Mouse (Mus musculus) cerebral cortex, adult 2 months (tissue): ENCODE measurements around the gene H2al1g.

Source experiments
- WGBS: fragments of 180-500 bp; shearing (Covaris S2); methylation state at CpG from one replicate; pipeline ENCODE4 v1.1.7; 2018; 5-methylcytosine and 5-hydroxymethylcytosine counted together

Gene H2al1g

DNA sequence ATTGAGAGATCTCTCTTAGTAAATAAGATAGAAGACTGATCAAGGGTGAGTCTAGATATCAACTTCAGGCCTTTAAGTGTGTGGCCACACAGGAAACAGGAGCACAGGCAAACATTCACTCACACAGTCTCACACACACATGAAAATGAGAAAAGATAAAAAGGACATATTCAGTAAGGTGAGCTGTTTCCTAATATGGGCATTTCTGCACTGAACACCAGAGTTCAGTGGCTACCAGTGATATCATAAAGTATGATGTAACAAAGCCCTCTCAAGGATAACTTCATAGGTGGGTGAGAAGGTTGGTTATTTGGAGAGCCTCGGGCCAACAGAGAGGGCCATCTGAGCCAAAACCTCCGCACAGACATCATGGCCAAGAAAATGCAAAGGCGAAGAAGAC lies at the start of gene H2al1g:
Gene H2al1g (plus strand): TSS at position 301 of the 400 bp plus-strand sequence.
- WGBS: no CpG with 5 or more reads among the region's 3 CpGs

DNA sequence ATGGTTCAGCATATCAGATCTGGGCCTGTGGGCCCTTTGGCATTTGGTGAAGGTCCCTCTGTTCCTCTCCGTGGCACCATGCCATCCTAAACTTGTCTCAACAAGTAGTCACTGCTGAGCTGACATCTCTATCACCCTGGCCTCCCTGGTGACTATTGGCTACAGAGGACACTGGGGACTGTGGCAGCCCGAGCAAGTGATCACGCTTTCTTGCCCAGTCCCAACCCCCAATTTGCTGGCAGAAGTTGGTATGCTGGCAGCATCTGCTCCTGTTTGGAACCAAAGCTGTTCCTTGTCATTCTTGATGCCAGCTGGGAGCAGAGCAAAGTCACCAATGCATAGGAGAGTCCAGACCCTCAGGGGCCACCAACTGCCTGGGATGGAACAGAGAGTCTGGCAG lies 49.0 kb upstream of the H2al1g start:
- 72% methylated on average over 3 of the region's 3 CpGs for WGBS

DNA sequence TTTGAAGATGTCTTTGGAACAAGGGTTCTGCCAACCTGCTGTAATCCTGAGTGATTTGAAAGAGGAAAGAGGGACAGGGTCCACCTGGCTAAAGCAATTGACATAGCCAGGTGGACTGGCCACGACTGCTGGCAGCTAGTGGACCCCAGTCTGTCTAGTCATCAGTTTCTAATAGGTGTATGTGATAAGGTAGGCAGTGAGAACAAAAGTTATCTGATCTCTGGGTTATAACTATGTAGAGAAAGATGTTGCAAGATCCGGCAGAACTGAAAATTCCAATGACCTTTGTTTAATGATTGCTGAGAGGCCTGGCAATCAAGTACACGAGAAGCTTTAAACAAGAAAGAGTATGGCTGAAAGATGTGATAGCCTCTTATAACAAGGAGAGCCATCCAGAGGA lies 44.9 kb upstream of the H2al1g start:
- 95% methylated on average over 3 of the region's 3 CpGs for WGBS

DNA sequence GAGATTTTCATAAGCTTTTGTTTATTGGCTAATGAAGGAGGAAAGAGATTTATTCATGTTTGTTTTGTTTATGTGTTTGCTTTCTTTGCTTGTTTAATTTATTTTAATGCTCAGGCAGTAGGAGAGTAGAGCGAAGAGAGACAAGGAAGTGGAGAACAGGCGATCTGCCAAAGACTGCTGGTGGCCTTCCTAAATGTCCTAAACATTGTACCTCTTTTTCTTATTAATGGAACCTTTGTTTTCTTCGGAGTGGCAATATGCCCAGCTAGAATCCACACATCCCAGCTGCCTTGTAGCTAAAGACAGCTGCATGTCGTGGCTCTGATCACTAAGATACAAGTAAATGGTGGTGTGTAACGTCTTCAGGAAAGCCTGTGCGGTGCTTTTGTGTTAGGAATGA lies 41.0 kb upstream of the H2al1g start:
- WGBS: 49% methylated on average over 6 of the region's 6 CpGs

DNA sequence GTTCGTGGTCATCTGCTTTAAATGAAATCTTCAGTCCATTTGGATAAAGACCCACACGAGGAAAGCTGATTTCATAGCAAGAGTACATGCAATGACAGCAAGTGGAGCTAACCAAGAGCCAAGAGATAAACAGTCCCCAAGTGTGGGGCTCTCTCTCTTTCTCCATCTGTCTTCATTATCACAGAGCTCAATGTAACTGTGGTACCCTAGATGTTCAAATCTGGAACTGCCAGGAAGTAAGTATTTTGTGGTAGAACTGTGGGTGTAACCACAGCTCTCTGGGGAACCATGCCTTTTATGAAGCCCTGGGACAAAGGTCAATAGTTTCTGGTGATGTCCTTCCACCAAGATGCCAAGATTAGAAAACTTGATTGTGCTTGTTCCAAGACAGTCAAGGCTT lies 37.3 kb upstream of the H2al1g start:
- WGBS: 58% methylated on average over 2 of the region's 2 CpGs

DNA sequence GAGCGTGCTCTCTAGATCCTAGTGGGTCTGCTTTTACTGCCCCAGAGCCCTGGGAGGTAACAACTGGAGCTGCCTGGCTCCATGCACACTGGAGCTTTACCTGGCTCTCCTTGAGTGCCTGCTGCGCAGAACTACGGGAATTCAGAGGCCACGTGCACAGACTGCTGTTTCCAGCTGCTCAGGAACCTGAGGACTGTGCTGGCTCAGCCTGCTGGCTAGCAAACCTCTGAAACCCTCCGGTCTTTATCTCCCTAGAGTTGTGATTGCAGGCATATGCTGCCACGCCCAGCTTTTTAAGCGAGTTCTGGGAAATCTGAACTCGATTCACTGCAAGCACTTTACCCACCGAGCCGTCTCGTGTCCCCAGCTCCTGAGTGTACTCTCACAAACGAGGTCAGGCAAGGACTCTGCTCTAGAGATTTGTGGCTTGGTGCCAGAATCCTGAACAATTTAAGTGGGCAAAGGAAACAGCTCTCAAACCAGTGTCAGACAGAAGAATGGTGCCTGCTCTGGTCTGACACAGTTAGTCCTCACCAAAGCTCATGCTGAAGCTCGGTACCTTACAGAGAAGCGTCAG lies 29.7 kb upstream of the H2al1g start:
- WGBS: 68% methylated on average over 14 of the region's 14 CpGs

DNA sequence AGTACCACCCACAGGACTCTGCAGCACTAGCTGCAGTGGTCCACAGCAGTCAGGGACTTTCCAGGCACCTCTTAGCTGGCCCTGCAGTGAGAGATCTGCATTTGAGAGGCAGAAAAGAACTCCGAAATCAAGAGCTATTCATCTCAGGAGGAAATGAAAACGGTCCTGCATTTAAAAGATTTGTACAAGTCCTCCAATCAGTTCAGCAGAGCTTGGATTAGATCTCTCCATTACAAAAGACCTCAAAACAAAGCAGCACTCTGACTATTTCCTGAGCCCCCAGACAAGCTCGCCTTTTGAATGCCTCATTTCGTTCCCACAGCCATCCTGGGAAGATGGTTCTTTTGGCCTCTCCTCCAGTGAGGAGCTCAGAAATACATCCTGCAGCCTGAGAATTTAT lies 28.8 kb upstream of the H2al1g start:
- 59% methylated on average over 4 of the region's 4 CpGs for WGBS

DNA sequence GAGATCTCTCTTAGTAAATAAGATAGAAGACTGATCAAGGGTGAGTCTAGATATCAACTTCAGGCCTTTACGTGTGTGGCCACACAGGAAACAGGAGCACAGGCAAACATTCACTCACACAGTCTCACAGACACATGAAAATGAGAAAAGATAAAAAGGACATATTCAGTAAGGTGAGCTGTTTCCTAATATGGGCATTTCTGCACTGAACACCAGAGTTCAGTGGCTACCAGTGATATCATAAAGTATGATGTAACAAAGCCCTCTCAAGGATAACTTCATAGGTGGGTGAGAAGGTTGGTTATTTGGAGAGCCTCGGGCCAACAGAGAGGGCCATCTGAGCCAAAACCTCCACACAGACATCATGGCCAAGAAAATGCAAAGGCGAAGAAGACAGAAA lies 19.1 kb upstream of the H2al1g start, which contains the start of gene H2al1a:
Gene H2al1a (plus strand): TSS at position 301 of the 400 bp plus-strand sequence.
- WGBS: no CpG with 5 or more reads among the region's 3 CpGs

DNA sequence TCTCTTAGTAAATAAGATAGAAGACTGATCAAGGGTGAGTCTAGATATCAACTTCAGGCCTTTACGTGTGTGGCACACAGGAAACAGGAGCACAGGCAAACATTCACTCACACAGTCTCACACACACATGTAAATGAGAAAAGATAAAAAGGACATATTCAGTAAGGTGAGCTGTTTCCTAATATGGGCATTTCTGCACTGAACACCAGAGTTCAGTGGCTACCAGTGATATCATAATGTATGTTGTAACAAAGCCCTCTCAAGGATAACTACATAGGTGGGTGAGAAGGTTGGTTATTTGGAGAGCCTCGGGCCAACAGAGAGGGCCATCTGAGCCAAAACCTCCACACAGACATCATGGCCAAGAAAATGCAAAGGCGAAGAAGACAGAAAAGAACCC lies 15.9 kb upstream of the H2al1g start, which contains the start of gene H2al1b:
Gene H2al1b (plus strand): TSS at position 301 of the 400 bp plus-strand sequence.
- WGBS: 88% methylated on average over 1 of the region's 3 CpGs

DNA sequence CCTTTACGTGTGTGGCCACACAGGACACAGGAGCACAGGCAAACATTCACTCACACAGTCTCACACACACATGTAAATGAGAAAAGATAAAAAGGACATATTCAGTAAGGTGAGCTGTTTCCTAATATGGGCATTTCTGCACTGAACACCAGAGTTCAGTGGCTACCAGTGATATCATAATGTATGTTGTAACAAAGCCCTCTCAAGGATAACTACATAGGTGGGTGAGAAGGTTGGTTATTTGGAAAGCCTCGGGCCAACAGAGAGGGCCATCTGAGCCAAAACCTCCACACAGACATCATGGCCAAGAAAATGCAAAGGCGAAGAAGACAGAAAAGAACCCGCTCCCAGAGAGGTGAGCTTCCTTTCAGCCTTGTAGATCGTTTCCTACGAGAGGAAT lies 12.7 kb upstream of the H2al1g start, which contains the start of gene H2al1c:
Gene H2al1c (plus strand): TSS at position 301 of the 400 bp plus-strand sequence.
- 86% methylated on average over 1 of the region's 6 CpGs for WGBS

DNA sequence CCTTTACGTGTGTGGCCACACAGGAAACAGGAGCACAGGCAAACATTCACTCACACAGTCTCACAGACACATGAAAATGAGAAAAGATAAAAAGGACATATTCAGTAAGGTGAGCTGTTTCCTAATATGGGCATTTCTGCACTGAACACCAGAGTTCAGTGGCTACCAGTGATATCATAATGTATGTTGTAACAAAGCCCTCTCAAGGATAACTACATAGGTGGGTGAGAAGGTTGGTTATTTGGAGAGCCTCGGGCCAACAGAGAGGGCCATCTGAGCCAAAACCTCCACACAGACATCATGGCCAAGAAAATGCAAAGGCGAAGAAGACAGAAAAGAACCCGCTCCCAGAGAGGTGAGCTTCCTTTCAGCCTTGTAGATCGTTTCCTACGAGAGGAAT lies 9.5 kb upstream of the H2al1g start, which contains the start of gene H2al1d:
Gene H2al1d (plus strand): TSS at position 301 of the 400 bp plus-strand sequence.
- no CpG with 5 or more reads among the region's 6 CpGs for WGBS

DNA sequence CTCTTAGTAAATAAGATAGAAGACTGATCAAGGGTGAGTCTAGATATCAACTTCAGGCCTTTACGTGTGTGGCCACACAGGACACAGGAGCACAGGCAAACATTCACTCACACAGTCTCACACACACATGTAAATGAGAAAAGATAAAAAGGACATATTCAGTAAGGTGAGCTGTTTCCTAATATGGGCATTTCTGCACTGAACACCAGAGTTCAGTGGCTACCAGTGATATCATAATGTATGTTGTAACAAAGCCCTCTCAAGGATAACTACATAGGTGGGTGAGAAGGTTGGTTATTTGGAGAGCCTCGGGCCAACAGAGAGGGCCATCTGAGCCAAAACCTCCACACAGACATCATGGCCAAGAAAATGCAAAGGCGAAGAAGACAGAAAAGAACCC lies 6.4 kb upstream of the H2al1g start, which contains the start of gene H2al1e:
Gene H2al1e (plus strand): TSS at position 301 of the 400 bp plus-strand sequence.
- WGBS: no CpG with 5 or more reads among the region's 3 CpGs

DNA sequence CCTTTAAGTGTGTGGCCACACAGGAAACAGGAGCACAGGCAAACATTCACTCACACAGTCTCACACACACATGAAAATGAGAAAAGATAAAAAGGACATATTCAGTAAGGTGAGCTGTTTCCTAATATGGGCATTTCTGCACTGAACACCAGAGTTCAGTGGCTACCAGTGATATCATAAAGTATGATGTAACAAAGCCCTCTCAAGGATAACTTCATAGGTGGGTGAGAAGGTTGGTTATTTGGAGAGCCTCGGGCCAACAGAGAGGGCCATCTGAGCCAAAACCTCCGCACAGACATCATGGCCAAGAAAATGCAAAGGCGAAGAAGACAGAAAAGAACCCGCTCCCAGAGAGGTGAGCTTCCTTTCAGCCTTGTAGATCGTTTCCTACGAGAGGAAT lies 3.2 kb upstream of the H2al1g start, which contains the start of gene H2al1f:
Gene H2al1f (plus strand): TSS at position 301 of the 400 bp plus-strand sequence.
- WGBS: no CpG with 5 or more reads among the region's 6 CpGs

DNA sequence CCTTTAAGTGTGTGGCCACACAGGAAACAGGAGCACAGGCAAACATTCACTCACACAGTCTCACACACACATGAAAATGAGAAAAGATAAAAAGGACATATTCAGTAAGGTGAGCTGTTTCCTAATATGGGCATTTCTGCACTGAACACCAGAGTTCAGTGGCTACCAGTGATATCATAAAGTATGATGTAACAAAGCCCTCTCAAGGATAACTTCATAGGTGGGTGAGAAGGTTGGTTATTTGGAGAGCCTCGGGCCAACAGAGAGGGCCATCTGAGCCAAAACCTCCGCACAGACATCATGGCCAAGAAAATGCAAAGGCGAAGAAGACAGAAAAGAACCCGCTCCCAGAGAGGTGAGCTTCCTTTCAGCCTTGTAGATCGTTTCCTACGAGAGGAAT lies 3.1 kb downstream of the H2al1g start, which contains the start of gene H2al1h:
Gene H2al1h (plus strand): TSS at position 301 of the 400 bp plus-strand sequence.
- no CpG with 5 or more reads among the region's 6 CpGs for WGBS

DNA sequence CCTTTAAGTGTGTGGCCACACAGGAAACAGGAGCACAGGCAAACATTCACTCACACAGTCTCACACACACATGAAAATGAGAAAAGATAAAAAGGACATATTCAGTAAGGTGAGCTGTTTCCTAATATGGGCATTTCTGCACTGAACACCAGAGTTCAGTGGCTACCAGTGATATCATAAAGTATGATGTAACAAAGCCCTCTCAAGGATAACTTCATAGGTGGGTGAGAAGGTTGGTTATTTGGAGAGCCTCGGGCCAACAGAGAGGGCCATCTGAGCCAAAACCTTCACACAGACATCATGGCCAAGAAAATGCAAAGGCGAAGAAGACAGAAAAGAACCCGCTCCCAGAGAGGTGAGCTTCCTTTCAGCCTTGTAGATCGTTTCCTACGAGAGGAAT lies 6.3 kb downstream of the H2al1g start, which contains the start of gene H2al1i:
Gene H2al1i (plus strand): TSS at position 301 of the 400 bp plus-strand sequence.
- WGBS: 92% methylated on average over 2 of the region's 5 CpGs

DNA sequence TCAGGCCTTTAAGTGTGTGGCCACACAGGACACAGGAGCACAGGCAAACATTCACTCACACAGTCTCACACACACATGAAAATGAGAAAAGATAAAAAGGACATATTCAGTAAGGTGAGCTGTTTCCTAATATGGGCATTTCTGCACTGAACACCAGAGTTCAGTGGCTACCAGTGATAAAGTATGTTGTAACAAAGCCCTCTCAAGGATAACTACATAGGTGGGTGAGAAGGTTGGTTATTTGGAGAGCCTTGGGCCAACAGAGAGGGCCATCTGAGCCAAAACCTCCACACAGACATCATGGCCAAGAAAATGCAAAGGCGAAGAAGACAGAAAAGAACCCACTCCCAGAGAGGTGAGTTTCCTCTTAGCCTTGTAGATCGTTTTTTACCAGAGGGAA lies 9.5 kb downstream of the H2al1g start, which contains the start of gene H2al1j:
Gene H2al1j (plus strand): TSS at position 301 of the 400 bp plus-strand sequence.
- 96% methylated on average over 2 of the region's 2 CpGs for WGBS

DNA sequence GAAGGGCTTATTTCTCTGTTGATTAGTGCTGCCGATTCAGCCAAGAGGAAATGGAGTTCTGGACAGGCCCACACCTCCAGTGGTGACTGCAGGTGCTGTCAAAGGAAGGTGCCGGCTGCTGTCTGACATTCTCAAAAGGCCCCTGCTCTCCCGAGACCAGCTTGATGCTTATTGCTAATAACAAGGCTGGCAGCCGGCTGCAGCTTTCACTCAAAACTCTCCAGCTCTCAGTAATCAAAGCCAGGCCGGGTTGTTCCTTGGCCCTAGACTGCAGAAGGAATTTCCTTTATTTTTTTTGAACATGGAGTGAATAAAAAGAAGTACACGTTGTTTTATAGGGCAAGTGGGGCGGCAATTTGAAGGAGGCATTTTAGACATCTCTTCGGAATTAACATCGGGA lies 27.7 kb downstream of the H2al1g start:
- 68% methylated on average over 9 of the region's 9 CpGs for WGBS

DNA sequence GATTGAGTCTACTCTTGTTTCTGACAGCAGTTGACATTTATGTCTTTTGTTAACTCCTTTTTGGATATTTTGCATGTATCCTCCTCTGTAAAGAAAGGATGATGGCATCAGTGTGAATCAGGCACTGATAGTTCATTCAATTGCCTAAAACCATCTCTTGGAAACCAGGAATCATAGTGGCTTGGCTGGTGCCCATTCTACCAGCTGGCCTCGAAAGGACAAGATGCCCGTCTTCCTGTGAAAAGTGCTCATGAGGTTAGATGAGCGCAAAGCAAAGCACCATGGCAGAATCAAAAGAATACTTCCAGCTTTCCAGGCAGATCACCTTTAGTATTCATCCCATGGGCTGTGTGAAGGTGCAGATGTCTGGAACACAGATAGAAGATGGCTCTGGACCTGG lies 28.7 kb downstream of the H2al1g start:
- 83% methylated on average over 3 of the region's 3 CpGs for WGBS

DNA sequence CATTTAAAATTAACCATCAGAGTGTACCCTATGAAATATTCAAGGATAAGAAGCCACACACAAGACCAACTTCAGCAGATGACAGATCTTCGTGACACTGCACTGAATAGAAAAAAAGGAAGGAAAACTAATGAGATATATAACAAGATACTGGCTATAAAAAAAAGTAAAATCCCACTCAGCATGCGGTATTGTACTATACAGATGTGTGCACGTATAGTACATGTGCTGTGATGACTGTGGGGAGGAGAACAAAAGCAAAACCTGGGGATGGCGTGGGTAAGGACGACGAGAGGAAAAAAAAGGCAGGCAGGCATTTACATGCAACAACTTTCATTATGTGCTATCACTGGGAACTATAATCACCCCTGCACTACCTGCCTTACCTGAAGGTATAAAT lies 42.8 kb downstream of the H2al1g start:
- WGBS: 86% methylated on average over 6 of the region's 6 CpGs

DNA sequence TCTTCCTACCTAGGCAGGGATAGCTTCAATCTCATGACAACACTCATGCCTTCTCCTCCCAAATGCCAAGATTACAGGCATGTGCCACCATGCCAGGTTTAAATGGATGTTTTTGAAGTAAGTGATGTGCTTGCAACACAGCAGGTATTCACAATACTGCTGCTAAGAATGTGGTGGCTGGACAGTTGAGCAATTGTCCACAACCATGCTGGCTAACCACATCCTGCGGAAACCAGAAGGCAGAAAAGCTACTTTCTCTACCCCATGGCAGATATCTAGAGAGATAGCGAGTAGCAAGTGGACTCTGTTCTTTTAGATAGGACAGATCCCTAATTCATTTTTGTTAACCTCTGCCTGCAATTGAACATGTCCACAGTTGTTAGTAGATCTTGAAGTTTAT lies 43.2 kb downstream of the H2al1g start:
- 91% methylated on average over 2 of the region's 2 CpGs for WGBS

DNA sequence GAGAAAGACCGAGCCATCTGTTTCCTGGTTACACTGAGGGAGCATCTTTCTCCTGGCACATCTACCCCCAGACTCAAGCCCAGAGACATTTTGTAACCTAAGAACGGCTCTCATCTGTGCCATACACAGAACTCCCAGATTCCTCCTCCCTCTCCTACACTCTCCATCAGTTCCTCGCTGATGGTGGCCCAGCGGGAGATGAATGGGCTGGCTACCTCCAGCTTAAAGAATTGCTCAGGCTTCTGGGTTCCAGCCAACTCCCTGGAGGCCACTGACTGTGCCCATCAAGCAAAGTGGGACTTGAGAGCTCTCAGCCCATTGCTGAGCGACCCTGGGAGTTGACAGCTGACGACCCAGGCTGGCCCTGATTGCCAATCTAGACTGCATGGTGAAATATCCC lies 45.8 kb downstream of the H2al1g start:
- 58% methylated on average over 6 of the region's 6 CpGs for WGBS

DNA sequence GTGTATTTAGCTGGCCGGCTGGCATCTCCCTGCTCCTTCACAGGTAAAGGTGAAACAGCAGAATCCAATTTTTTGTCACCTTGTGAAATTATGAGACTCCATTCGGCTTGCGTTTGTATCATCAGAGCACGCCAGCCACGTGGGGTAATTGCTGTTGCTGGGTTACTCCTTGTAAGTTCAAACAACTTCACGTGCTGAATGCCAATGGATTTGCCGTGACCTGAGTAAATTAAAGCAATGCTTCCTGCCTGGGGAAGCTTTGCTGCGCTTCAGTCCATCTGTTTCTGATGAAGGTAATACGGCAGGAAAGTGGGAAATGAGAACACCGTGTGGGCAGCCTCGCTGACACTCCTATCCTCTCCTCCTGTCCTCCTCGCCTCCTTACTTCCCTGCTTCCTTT lies 47.1 kb downstream of the H2al1g start:
- WGBS: 56% methylated on average over 12 of the region's 12 CpGs
